Mouse (Mus musculus) embryo, embryonic 11.5 days (tissue): ENCODE data around the gene Ska2.

ENCODE experiments used
- DNase-seq: peaks from one replicate; pipeline ENCODE4 v3.0.0-alpha.2; 2012; ENCODE audit warnings: low read depth, low spot score

Ska2 gene

DNA sequence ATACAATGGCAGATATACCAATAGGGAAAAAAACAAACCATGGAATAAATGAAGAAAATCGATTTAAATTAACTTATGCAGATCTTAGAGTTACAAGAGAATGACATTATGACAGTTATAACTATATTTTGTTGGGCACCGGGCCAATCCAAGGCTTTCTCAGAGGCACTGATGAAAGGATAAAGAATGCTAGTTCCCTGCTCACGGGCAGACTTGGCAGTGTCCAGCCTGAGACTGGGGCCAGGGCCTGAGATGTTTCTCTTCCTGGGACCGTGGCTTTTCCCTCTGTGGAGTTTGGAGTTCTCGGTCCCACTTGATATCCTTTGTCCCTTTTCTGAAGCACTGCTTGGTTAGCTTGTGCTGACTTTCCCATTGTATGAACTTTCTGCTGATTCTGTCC lies 64.6 kb downstream of the Ska2 start:
- DNase-seq, result no peak
